Mouse (Mus musculus) neural tube, embryonic 14.5 days (tissue): ENCODE measurements around the gene Wdr75. TPM values are rescaled to one million over a fixed set of nuclear protein-coding genes. Genes with fewer than 3 reads are reported as not detected.

Experiments
- ATAC-seq: fragments of 200-750 bp; cut with Nextera tagmentation; 2 replicates; pipeline ENCODE4 v1.8.0; 2017; ENCODE audit warnings: low read depth, mild to moderate bottlenecking, moderate TSS enrichment, moderate library complexity
- H3K27ac ChIP-seq: fragments of 300-500 bp; sonication (generic); 2 replicates; pipeline ENCODE4 v1.5.1; 2014; ENCODE audit warnings: low read depth, mild to moderate bottlenecking, control low read depth, low read length, moderate library complexity, mixed read lengths
- H3K27me3 ChIP-seq: fragments of 300-500 bp; sonication (generic); 2 replicates; pipeline ENCODE4 v1.6.1; 2014; ENCODE audit warnings: low read length; ENCODE audit not compliant: control insufficient read depth, insufficient read depth
- H3K36me3 ChIP-seq: fragments of 300-500 bp; sonication (generic); 2 replicates; pipeline ENCODE4 v1.6.1; 2014; ENCODE audit warnings: low read length, mixed read lengths; ENCODE audit not compliant: control insufficient read depth, insufficient read depth
- H3K4me1 ChIP-seq: fragments of 300-500 bp; sonication (generic); 2 replicates; pipeline ENCODE4 v1.6.1; 2014; ENCODE audit warnings: low read length; ENCODE audit not compliant: control insufficient read depth, insufficient read depth
- H3K4me2 ChIP-seq: fragments of 300-500 bp; sonication (generic); 2 replicates; pipeline ENCODE4 v1.6.1; 2014; ENCODE audit warnings: mild to moderate bottlenecking, low read depth, low read length, control low read depth
- H3K4me3 ChIP-seq: fragments of 300-500 bp; sonication (generic); 2 replicates; pipeline ENCODE4 v1.5.1; 2014; ENCODE audit warnings: low read depth, low read length, control low read depth, mixed read lengths
- H3K9ac ChIP-seq: fragments of 300-500 bp; sonication (generic); replicated peaks from 2 replicates; pipeline ENCODE4 v1.6.1; 2014; ENCODE audit warnings: low read depth, mild to moderate bottlenecking, control low read depth, low read length, mixed read lengths
- H3K9me3 ChIP-seq: fragments of 300-500 bp; sonication (generic); 2 replicates; pipeline ENCODE4 v1.6.1; 2016; ENCODE audit warnings: low read length; ENCODE audit not compliant: control insufficient read depth
- WGBS: fragments of 180-500 bp; shearing (Covaris S2); extraction: QIAGEN DNeasy Blood & Tissue Kit; methylation state at CpG from one replicate; pipeline ENCODE4 v1.1.7; 2014; 5-methylcytosine and 5-hydroxymethylcytosine counted together
- polyA plus RNA-seq: library from polyadenylated mRNA; unstranded; fragments of >200 nt; fragmentation: Nextera tagmentation; extraction: Ambion mirVana; gene quantifications from 2 replicates; pipeline ENCODE4 v1.2.1, GENCODE M21; 2014

Wdr75 gene
- polyA plus RNA-seq = 56.1 and 63.2 TPM in 2 replicates

- H3K36me3 ChIP-seq = 0 out of 2 replicates have a peak, but pooled peaks cover 2% of the 10 kb centered on the region
- H3K4me1 ChIP-seq = peaks cover 12% of the 10 kb centered on the region
- H3K9me3 ChIP-seq = no peaks in the 10 kb centered on the region
- peak within 1 kb of the TSS; percentile 93 for H3K4me3 ChIP-seq
- peak; percentile 99 for ATAC-seq
- H3K27ac ChIP-seq = peak within 1 kb of the TSS; percentile 94
- H3K4me2 ChIP-seq = peak within 1 kb of the TSS; percentile 57
- under 1% methylated on average over 70 of the region's 70 CpGs for WGBS
- H3K27me3 ChIP-seq = no peaks in the 10 kb centered on the region
- H3K9ac ChIP-seq = peak within 1 kb of the TSS; percentile 87
These were observed at the start of gene Wdr75 for GRCm38 (mm10) chr1:45794969-45795908. Gene Wdr75 (plus strand): TSS chr1:45795166.

- Histone ChIP-seq H3K27me3 (no peaks in the 10 kb centered on the region), H3K4me1 (no peaks in the 10 kb centered on the region), H3K36me3 (no peaks in the 10 kb centered on the region)
These were observed 39.1 kb upstream of the Wdr75 start for GRCm38 (mm10) chr1:45755902-45756301.

GRCm38 (mm10) chr1:45756707-45757106 lies 38.3 kb upstream of the Wdr75 start:
- Histone ChIP-seq H3K27ac (no peak overlapping the region), H3K4me1 (no peaks in the 10 kb centered on the region)
- ATAC-seq = no peak

More at GRCm38 (mm10) chr1:45755902-45756301, 39.1 kb upstream of the Wdr75 start:
- no peak for ATAC-seq
- H3K9me3 ChIP-seq = no peaks in the 10 kb centered on the region
- H3K4me2 ChIP-seq = no peak overlapping the region
- no peak overlapping the region for H3K9ac ChIP-seq
- no peak overlapping the region for H3K27ac ChIP-seq
- H3K4me3 ChIP-seq = no peak overlapping the region

GRCm38 (mm10) chr1:45758011-45758410 lies 37.0 kb upstream of the Wdr75 start:
- Histone ChIP-seq H3K27ac (no peak overlapping the region), H3K36me3 (no peaks in the 10 kb centered on the region), H3K27me3 (no peaks in the 10 kb centered on the region), H3K4me1 (no peaks in the 10 kb centered on the region), H3K9me3 (no peaks in the 10 kb centered on the region), H3K4me3 (no peak overlapping the region), H3K4me2 (no peak overlapping the region), H3K9ac (no peak overlapping the region)
- ATAC-seq = no peak
- 82% methylated on average over 1 of the region's 1 CpGs for WGBS

More at GRCm38 (mm10) chr1:45756707-45757106, 38.3 kb upstream of the Wdr75 start:
- Histone ChIP-seq H3K27me3 (no peaks in the 10 kb centered on the region), H3K36me3 (no peaks in the 10 kb centered on the region), H3K9me3 (no peaks in the 10 kb centered on the region), H3K4me2 (no peak overlapping the region), H3K4me3 (no peak overlapping the region), H3K9ac (no peak overlapping the region)

GRCm38 (mm10) chr1:45760667-45761467 lies 34.1 kb upstream of the Wdr75 start:
- no peak for ATAC-seq
- H3K4me2 ChIP-seq = no peak overlapping the region
- 58% methylated on average over 4 of the region's 4 CpGs for WGBS

GRCm38 (mm10) chr1:45761468-45761795 lies 33.5 kb upstream of the Wdr75 start:
- Histone ChIP-seq H3K27ac (no peak overlapping the region), H3K4me1 (no peaks in the 10 kb centered on the region), H3K27me3 (no peaks in the 10 kb centered on the region), H3K36me3 (no peaks in the 10 kb centered on the region), H3K4me3 (no peak overlapping the region), H3K9me3 (no peaks in the 10 kb centered on the region), H3K9ac (no peak overlapping the region), H3K4me2 (no peak overlapping the region)
- ATAC-seq = no peak
- 81% methylated on average over 1 of the region's 1 CpGs for WGBS

More at GRCm38 (mm10) chr1:45760667-45761467, 34.1 kb upstream of the Wdr75 start:
- no peak overlapping the region for H3K9ac ChIP-seq
- H3K36me3 ChIP-seq = no peaks in the 10 kb centered on the region
- H3K9me3 ChIP-seq = no peaks in the 10 kb centered on the region
- no peak overlapping the region for H3K27ac ChIP-seq
- no peaks in the 10 kb centered on the region for H3K27me3 ChIP-seq
- H3K4me3 ChIP-seq = no peak overlapping the region
- no peaks in the 10 kb centered on the region for H3K4me1 ChIP-seq

GRCm38 (mm10) chr1:45765678-45766077 lies 29.3 kb upstream of the Wdr75 start:
- Histone ChIP-seq H3K4me2 (no peak overlapping the region), H3K36me3 (no peaks in the 10 kb centered on the region), H3K4me3 (no peak overlapping the region), H3K9me3 (no peaks in the 10 kb centered on the region), H3K4me1 (no peaks in the 10 kb centered on the region), H3K9ac (no peak overlapping the region), H3K27ac (no peak overlapping the region), H3K27me3 (no peaks in the 10 kb centered on the region)
- 73% methylated on average over 4 of the region's 4 CpGs for WGBS
- 0 out of 2 replicates have a peak, but pooled peaks have one; percentile 38 for ATAC-seq

GRCm38 (mm10) chr1:45766123-45766522 lies 28.8 kb upstream of the Wdr75 start:
- H3K4me3 ChIP-seq = no peak overlapping the region
- ATAC-seq = peak; percentile 51; the same call in 1 of the 2 replicates
- 30% methylated on average over 8 of the region's 8 CpGs for WGBS

GRCm38 (mm10) chr1:45767533-45767932 lies 27.4 kb upstream of the Wdr75 start:
- H3K36me3 ChIP-seq = no peaks in the 10 kb centered on the region
- ATAC-seq = no peak
- H3K9ac ChIP-seq = no peak overlapping the region
- no peak overlapping the region for H3K4me2 ChIP-seq
- no peak overlapping the region for H3K27ac ChIP-seq
- H3K9me3 ChIP-seq = no peaks in the 10 kb centered on the region
- H3K4me3 ChIP-seq = no peak overlapping the region
- H3K4me1 ChIP-seq = no peaks in the 10 kb centered on the region
- 69% methylated on average over 5 of the region's 5 CpGs for WGBS
- no peaks in the 10 kb centered on the region for H3K27me3 ChIP-seq

More at GRCm38 (mm10) chr1:45766123-45766522, 28.8 kb upstream of the Wdr75 start:
- Histone ChIP-seq H3K36me3 (no peaks in the 10 kb centered on the region), H3K9ac (no peak overlapping the region), H3K9me3 (no peaks in the 10 kb centered on the region), H3K27ac (no peak overlapping the region), H3K4me2 (no peak overlapping the region), H3K27me3 (no peaks in the 10 kb centered on the region), H3K4me1 (no peaks in the 10 kb centered on the region)
